Mouse (Mus musculus) gastrocnemius, postnatal 25 days (tissue): ENCODE results near the gene Rbm47. TPM values are rescaled to one million over a fixed set of nuclear protein-coding genes. Genes with fewer than 3 reads are reported as not detected.

Experiments
- DNase-seq: peaks from one replicate; pipeline ENCODE4 v3.0.0; 2022
- total RNA-seq, 2 experiments: library from RNA; stranded (reverse); gene quantifications; 1 replicate in 1 of 2; 2 replicates in 1 of 2; pipeline ENCODE4 v1.2.3; 2021

Rbm47 gene
- total RNA-seq, 2 experiments from 2014 or later: 0.61 to 1.2 TPM

GRCm38 (mm10) chr5:66086304-66086703 is 86.6 kb downstream of the Rbm47 start:
- no peak for DNase-seq

GRCm38 (mm10) chr5:66085478-66085877 is 87.4 kb downstream of the Rbm47 start:
- no peak for DNase-seq

- no peak for DNase-seq
These were observed 88.4 kb downstream of the Rbm47 start for GRCm38 (mm10) chr5:66084541-66084940.

- no peak for DNase-seq
These were observed 89.6 kb downstream of the Rbm47 start for GRCm38 (mm10) chr5:66083350-66083749.

- no peak for DNase-seq
These were observed 90.7 kb downstream of the Rbm47 start for GRCm38 (mm10) chr5:66082229-66082572.

GRCm38 (mm10) chr5:66081443-66082228 is 91.3 kb downstream of the Rbm47 start:
- no peak for DNase-seq

GRCm38 (mm10) chr5:66080529-66081220 is 92.2 kb downstream of the Rbm47 start:
- no peak for DNase-seq

- DNase-seq: no peak
These were observed 93.3 kb downstream of the Rbm47 start for GRCm38 (mm10) chr5:66079358-66080179.

- no peak for DNase-seq
These were observed 94.4 kb downstream of the Rbm47 start for GRCm38 (mm10) chr5:66078491-66079012.

- peak; percentile 71 for DNase-seq
These were observed 95.5 kb downstream of the Rbm47 start for GRCm38 (mm10) chr5:66077416-66077815.

GRCm38 (mm10) chr5:66076685-66077301 is 96.1 kb downstream of the Rbm47 start:
- DNase-seq: no peak

GRCm38 (mm10) chr5:66075906-66076305 is 97.0 kb downstream of the Rbm47 start:
- DNase-seq: no peak

- peak; percentile 45 for DNase-seq
These were observed 97.9 kb downstream of the Rbm47 start for GRCm38 (mm10) chr5:66075032-66075488.

GRCm38 (mm10) chr5:66074235-66074634 is 98.7 kb downstream of the Rbm47 start:
- no peak for DNase-seq

- no peak for DNase-seq
These were observed 99.2 kb downstream of the Rbm47 start for GRCm38 (mm10) chr5:66073604-66074164.

GRCm38 (mm10) chr5:66071722-66072121 is 101.2 kb downstream of the Rbm47 start:
- DNase-seq: no peak

- DNase-seq: no peak
These were observed 102.6 kb downstream of the Rbm47 start for GRCm38 (mm10) chr5:66070350-66070749.

- peak; percentile 45 for DNase-seq
These were observed 103.3 kb downstream of the Rbm47 start for GRCm38 (mm10) chr5:66069470-66070144.

GRCm38 (mm10) chr5:66069133-66069469 is 103.8 kb downstream of the Rbm47 start:
- no peak for DNase-seq

GRCm38 (mm10) chr5:66068068-66068920 is 104.6 kb downstream of the Rbm47 start:
- DNase-seq: no peak
